Mouse (Mus musculus) bone marrow macrophage, adult 2 months (primary cell): ENCODE measurements around the gene Wnt1.

Experiments used
- CTCF ChIP-seq: IDR thresholded peaks from 2 replicates; pipeline ENCODE4 v1.5.1; 2012; ENCODE audit warnings: low read depth, mild to moderate bottlenecking, low read length, moderate library complexity
- POLR2A ChIP-seq: IDR thresholded peaks from 2 replicates; pipeline ENCODE4 v1.6.1; 2012; ENCODE audit warnings: mild to moderate bottlenecking, low read depth, low read length, borderline replicate concordance

GRCm38 (mm10) chr15:98832161-98833058 is 42.8 kb downstream of the Wnt1 start:
- TF ChIP-seq CTCF (no peak), POLR2A (no peak)
